Mouse (Mus musculus) small intestine, adult 10 weeks (tissue): ENCODE data around the gene Acacb. TPM values are rescaled to one million over a fixed set of nuclear protein-coding genes. Genes with fewer than 3 reads are reported as not detected.

ENCODE experiments used
- polyA plus RNA-seq: library from polyadenylated mRNA; stranded (reverse); fragments of 350-450 nt; fragmentation: Illumina TruSeq; extraction: RNeasy Lipid Tissue Mini Kit (QIAGEN cat#74804); gene quantifications from one replicate; pipeline ENCODE4 v1.2.3, GENCODE M21; 2014; ENCODE audit warnings: low replicate concordance

Gene Acacb
- polyA plus RNA-seq: 0.26 TPM

DNA sequence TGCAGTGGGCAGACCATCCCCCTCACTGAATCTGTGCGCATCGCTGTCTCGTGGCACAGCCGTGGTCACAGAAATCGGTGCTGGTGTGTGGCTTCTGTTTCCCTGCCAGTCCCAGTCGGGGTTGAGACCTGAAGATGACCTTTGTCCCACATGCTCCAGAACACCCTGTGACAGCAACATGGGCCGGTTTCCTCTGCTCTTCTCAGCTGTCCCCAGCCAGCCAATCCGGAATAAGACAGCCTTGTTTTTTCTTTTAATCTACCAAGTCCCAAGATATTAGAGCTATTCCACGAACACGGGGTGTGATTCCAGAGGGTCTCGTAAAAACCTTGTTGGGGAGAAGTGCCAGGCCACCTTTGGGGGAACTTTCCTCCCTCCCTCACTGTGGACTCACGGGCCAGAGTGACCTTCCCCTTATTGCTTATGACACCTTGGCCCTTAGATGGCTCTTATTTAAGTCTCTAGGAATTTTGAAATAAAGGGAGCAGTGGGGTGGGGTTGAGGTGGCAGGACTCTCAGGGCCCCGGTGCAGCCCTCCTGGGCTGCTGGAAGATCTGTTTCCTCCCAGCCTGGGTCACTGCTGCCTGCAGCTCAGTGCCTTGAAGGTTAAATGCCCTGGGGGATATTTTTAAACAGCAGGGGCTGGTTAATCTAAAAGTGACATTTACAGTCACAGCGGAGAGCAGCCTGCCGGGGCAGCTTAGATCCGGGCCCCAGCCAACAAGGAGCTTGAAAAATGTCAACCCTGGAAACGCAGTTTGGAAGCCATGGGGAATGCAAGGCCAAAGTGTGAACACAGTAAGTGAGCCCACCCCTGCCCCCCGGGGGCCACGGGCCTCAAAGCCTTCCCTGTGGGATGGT lies at the start of gene Acacb:
Gene Acacb, plus strand, starts transcription at position 508 of the 861 bp plus-strand sequence.

DNA sequence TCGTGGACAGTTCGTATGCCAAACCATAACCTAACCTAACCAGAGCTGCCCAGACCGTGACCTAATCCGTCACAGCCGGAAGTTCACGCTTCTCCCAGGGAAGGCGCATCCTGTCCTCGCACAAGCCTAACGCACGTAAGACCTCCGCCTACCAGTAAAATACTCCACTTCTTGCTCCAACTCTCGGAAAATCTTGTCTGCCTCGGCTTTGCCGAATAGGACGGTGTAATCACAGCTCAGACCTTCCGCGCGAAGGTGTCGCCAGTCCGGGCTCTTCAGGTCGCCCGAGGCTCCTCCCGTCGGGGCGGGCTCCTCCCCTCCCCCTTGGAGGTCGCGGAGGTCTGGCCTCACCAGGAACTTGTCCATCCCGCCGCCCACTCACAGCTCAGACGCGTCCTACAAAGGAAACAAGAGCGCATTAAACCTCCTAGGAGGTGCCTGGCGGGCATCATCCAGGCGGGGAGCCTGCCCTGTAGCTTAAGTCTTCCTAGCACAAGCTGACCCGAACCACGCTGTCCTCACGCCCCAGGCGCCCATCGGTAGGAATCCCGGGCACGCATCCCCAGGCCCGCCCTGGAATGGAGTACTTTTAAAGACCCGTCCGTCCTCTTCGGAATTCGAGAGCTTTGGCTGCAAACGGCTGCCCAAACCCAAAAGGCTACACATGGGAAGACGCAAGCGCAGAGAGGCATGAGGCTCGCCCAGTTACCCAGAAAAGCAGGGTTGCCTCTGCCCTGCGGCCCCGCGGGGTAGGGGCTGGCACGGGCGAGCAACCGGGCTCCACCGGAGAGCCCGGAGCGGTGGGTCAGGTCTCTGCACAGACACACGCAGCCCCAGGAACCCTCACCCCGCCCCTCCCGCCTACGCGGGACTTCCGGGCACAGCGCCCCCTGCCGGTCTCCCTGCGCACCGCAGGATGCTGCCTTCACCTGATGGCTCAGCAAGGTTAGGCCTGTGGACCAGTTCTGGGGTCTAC lies 18.7 kb upstream of the Acacb start, which contains the start of gene Alkbh2:
Gene Alkbh2, minus strand, starts transcription at position 845 of the 976 bp plus-strand sequence.

DNA sequence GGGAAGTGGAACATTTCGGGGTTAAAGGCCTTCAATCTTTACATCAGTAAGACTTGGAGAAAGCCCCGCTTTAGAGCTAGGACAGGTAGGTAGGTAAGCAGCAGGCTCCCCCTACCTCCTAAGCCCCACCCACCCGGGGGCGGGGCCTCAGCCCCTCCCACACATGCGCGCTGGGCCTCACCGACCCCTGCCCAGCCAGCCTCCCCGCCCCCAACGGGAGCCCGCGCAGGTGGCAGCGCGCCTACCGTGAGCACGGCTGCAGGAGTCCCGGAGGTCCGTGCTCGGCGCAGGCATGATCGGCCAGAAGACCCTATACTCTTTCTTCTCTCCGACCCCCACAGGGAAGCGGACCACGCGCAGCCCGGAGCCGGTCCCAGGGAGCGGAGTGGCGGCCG lies 16.1 kb upstream of the Acacb start, which contains the start of gene Ung:
Gene Ung, plus strand, starts transcription at position 176 of the 395 bp plus-strand sequence.

DNA sequence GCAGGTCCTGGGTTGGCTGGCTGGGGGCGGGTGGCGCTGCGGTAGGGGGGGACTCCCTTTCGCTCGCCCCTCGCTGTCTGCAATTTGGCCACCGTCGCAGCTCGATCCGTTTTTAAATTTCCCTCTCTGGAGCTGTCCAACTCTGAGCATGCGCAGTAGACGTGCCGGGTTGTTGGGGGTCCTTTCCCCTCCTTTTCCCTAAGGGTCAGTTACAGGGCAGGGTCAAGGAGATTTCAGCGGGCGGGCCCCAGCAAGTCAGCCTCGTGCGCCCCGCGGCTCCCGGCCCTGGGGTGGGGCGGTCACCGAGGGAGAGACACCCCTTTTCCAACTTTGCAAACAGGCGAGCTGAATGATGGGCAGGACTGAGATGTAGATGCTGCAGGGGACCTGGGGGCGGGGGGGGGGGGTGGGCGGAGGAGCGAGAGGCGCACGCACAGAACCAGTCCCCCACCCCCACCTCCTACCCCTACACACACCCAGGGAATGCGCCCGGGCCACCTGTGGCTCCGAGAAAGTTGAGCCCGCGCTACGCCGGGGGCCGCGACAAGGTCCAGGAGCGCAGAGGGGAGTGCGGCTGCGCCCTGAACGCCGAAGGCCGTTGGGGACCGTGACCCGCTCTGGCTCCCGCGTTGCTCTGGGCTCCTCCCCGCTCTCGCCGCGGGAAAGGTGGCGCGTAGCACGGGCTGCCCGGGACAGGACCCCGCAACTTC lies 127.5 kb downstream of the Acacb start, which contains the start of gene Foxn4:
Gene Foxn4, minus strand, starts transcription at position 115 of the 710 bp plus-strand sequence.

DNA sequence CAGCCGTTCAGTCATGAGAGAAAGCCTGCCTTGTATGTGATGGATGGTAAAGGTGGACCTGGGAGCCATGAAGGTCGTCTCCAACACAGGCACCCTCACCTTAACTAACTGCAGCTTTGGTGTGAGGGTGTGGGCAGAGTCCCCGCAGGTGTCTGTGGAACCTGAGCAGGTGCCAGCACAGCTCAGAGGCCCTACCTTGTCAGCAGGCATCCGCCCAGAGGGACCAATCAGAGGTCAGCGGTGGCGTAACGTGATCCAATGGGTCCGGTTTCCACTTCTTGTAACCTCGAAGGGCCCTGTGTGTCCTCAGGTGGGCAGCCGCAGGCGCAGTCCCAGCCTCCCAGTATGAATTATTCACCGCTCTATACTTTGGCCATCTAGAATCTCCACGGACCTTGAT lies 142.5 kb downstream of the Acacb start, which contains the start of gene Myo1h:
Gene Myo1h, plus strand, starts transcription at position 293 of the 400 bp plus-strand sequence.

Other genes with a start within 250 kb of the Acacb start
- gene Coro1c, start 237.8 kb upstream of the Acacb start, polyA plus RNA-seq: 18.3 TPM
- gene Ssh1, start 152.6 kb upstream of the Acacb start, polyA plus RNA-seq: 0.93 TPM
- gene Dao, start 142.8 kb upstream of the Acacb start, polyA plus RNA-seq: 1.6 TPM
- gene Usp30, start 81.1 kb upstream of the Acacb start, polyA plus RNA-seq: 1.2 TPM
- not detected for gene Svop, start 55.0 kb upstream of the Acacb start, polyA plus RNA-seq
- not detected for gene Alkbh2, start 18.3 kb upstream of the Acacb start, polyA plus RNA-seq
- 0.59 TPM for gene Ung, start 16.1 kb upstream of the Acacb start, polyA plus RNA-seq
- gene Foxn4, start 127.3 kb downstream of the Acacb start, polyA plus RNA-seq: not detected
- 0.11 TPM for gene Myo1h, start 142.6 kb downstream of the Acacb start, polyA plus RNA-seq
- 28.4 TPM for gene Kctd10, start 234.0 kb downstream of the Acacb start, polyA plus RNA-seq
- gene Ube3b, start 234.1 kb downstream of the Acacb start, polyA plus RNA-seq: 2.4 TPM